Mouse (Mus musculus): ENCODE data around the gene Depdc5. TPM values are rescaled to one million over a fixed set of nuclear protein-coding genes. Genes with fewer than 3 reads are reported as not detected.
"Not testable (repeated sequence)": the region's sequence is repeated elsewhere in the genome, so short reads cannot be mapped to it uniquely, and the experiment has no call there.

The Depdc5 gene
- total and polyA plus RNA-seq, 3 experiments, result 21.1 to 39.3 (median 36.6) TPM

- DNase-seq (ENCODE audit: extremely low read depth); H3K9ac ChIP-seq (ENCODE audit: insufficient read depth, low read depth); dilution Hi-C loops (cut with MboI; ENCODE audit: extremely low pct_ligation_motif_present, extremely low pct_unique_long_range_greater_than_20kb, low sequenced_read_pairs); H3K27me3 ChIP-seq (replicated peaks); in situ Hi-C loops (cut with MboI; ENCODE audit: low pct_ligation_motif_present, low pct_unique_long_range_greater_than_20kb, low sequenced_read_pairs); H3K4me2 ChIP-seq (ENCODE audit: insufficient read depth, low read depth, poor library complexity, severe bottlenecking); H3K27ac ChIP-seq (ENCODE audit: insufficient read depth, low read depth); H3K4me3 ChIP-seq (replicated peaks in 1 of 3; ENCODE audit: low read depth in 2 of 3, low read length in 2 of 3, poor library complexity in 1 of 3); H3K9me3 ChIP-seq (replicated peaks; ENCODE audit: low read length): not testable (repeated sequence)
- peaks cover 37% of the 10 kb centered on the region for H3K79me2 ChIP-seq (replicated peaks; ENCODE audit: control insufficient read depth, extremely low read depth, insufficient read depth, poor library complexity, severe bottlenecking)
- 0 out of 2 replicates have a peak, but pooled peaks have one; percentile 55 for TF ChIP-seq TBP (conservative IDR thresholded peaks at IDR 0.05; ENCODE audit: low read depth, low read length)
- H3K36me3 ChIP-seq (replicated peaks in 1 of 2; ENCODE audit: control insufficient read depth in 1 of 2, insufficient read depth in 1 of 2, low read length in 1 of 2), result peaks cover 0 to 15% of the 10 kb centered on the region in 2 experiments
- H3K4me1 ChIP-seq (ENCODE audit: control insufficient read depth in 1 of 2, insufficient read depth in 2 of 2), result peaks cover 2 to 26% of the 10 kb centered on the region in 2 experiments; a peak in 3 of 4 replicates
Measured at GRCm38 (mm10) chr5:32855274-32855673, 8.2 kb upstream of the Depdc5 start.

DNA sequence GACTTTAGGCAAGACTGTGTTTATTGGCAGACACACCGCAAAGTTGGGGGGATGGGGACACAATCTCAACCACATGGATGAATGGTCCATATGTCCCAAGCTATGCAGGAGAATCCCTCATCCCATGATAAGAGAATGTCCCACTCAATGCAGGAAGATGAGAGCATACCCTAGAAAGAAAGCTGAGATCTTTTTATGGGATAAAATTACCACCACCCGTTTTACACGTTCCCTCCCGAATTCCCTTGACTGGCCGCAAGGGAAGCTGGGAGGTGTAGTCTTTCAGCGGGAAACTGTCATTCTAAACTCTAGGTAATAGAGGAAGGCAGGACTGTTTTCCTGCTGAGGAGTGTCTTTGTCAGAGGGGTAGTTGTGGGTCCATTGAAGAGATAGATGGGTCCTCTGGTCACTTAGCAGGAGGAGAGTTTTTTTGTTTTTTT, 5.7 kb upstream of the Depdc5 start:
- no peak overlapping the region for H3K4me2 ChIP-seq (ENCODE audit: insufficient read depth, low read depth, poor library complexity, severe bottlenecking)
- dilution Hi-C loops (cut with MboI; ENCODE audit: extremely low pct_ligation_motif_present, extremely low pct_unique_long_range_greater_than_20kb, low sequenced_read_pairs), result no loop called here
- H3K4me3 ChIP-seq (replicated peaks in 1 of 3; ENCODE audit: low read depth in 2 of 3, low read length in 2 of 3, poor library complexity in 1 of 3), result no peak overlapping the region
- H3K9ac ChIP-seq (ENCODE audit: insufficient read depth, low read depth), result no peak overlapping the region
- in situ Hi-C loops (cut with MboI; ENCODE audit: low pct_ligation_motif_present, low pct_unique_long_range_greater_than_20kb, low sequenced_read_pairs), result no loop called here
- H3K36me3 ChIP-seq (replicated peaks in 1 of 2; ENCODE audit: control insufficient read depth in 1 of 2, insufficient read depth in 1 of 2, low read length in 1 of 2), result no peaks in the 10 kb centered on the region
- no peak for TF ChIP-seq BHLHE40 (IDR thresholded peaks at IDR 0.05; ENCODE audit: low read depth, low read length)
- TF ChIP-seq ZKSCAN1 (IDR thresholded peaks at IDR 0.05; ENCODE audit: borderline replicate concordance, low read depth, low read length), result no peak
- no peak for TF ChIP-seq UBTF (IDR thresholded peaks at IDR 0.05; ENCODE audit: low read depth, low read length)
- no peak for TF ChIP-seq ETS1 (conservative IDR thresholded peaks at IDR 0.05; ENCODE audit: low read depth, low read length)
- TF ChIP-seq CHD1 (IDR thresholded peaks at IDR 0.05; ENCODE audit: low read depth, low read length), result no peak
- TF ChIP-seq MEF2A (IDR thresholded peaks at IDR 0.05; ENCODE audit: borderline replicate concordance, low read depth, low read length), result no peak
- DNase-seq (ENCODE audit: extremely low read depth), result no peak
- no peaks in the 10 kb centered on the region for H3K27me3 ChIP-seq (replicated peaks)
- H3K27ac ChIP-seq (ENCODE audit: insufficient read depth, low read depth), result no peak overlapping the region
- H3K9me3 ChIP-seq (replicated peaks; ENCODE audit: low read length), result no peaks in the 10 kb centered on the region
- H3K79me2 ChIP-seq (replicated peaks; ENCODE audit: control insufficient read depth, extremely low read depth, insufficient read depth, poor library complexity, severe bottlenecking), result peaks cover 12% of the 10 kb centered on the region
- H3K4me1 ChIP-seq (ENCODE audit: control insufficient read depth in 1 of 2, insufficient read depth in 2 of 2), result peaks cover 0 to 13% of the 10 kb centered on the region in 2 experiments; a peak in 1 of 4 replicates

GRCm38 (mm10) chr5:32861082-32861481, 2.4 kb upstream of the Depdc5 start:
- no peak for DNase-seq (ENCODE audit: extremely low read depth)
- H3K36me3 ChIP-seq (replicated peaks in 1 of 2; ENCODE audit: control insufficient read depth in 1 of 2, insufficient read depth in 1 of 2, low read length in 1 of 2), result peaks cover 2 to 9% of the 10 kb centered on the region in 2 experiments
- H3K4me2 ChIP-seq (ENCODE audit: insufficient read depth, low read depth, poor library complexity, severe bottlenecking), result no peak overlapping the region
- H3K4me3 ChIP-seq (replicated peaks in 1 of 3; ENCODE audit: low read depth in 2 of 3, low read length in 2 of 3, poor library complexity in 1 of 3), result no peak overlapping the region
- H3K27me3 ChIP-seq (replicated peaks), result no peaks in the 10 kb centered on the region
- H3K79me2 ChIP-seq (replicated peaks; ENCODE audit: control insufficient read depth, extremely low read depth, insufficient read depth, poor library complexity, severe bottlenecking), result peaks cover 16% of the 10 kb centered on the region
- peaks cover 5 to 23% of the 10 kb centered on the region in 2 experiments; a peak in 3 of 4 replicates for H3K4me1 ChIP-seq (ENCODE audit: control insufficient read depth in 1 of 2, insufficient read depth in 2 of 2)
- no peak overlapping the region for H3K9ac ChIP-seq (ENCODE audit: insufficient read depth, low read depth)
- in situ Hi-C loops (cut with MboI; ENCODE audit: low pct_ligation_motif_present, low pct_unique_long_range_greater_than_20kb, low sequenced_read_pairs) (no loop called here), dilution Hi-C loops (cut with MboI; ENCODE audit: extremely low pct_ligation_motif_present, extremely low pct_unique_long_range_greater_than_20kb, low sequenced_read_pairs) (no loop called here)
- no peak for TF ChIP-seq RCOR1 (conservative IDR thresholded peaks at IDR 0.05; ENCODE audit: low read depth, low read length)
- TF ChIP-seq MAX (IDR thresholded peaks at IDR 0.05; ENCODE audit: low read length), result no peak
- TF ChIP-seq SIN3A (IDR thresholded peaks at IDR 0.05; ENCODE audit: low read length), result no peak
- TF ChIP-seq BHLHE40 (IDR thresholded peaks at IDR 0.05; ENCODE audit: low read depth, low read length), result no peak
- no peak for TF ChIP-seq NRF1 (IDR thresholded peaks at IDR 0.05; ENCODE audit: low read depth, low read length)
- no peak for TF ChIP-seq KAT2A (IDR thresholded peaks at IDR 0.05; ENCODE audit: insufficient replicate concordance, low read length)
- TF ChIP-seq USF1 (IDR thresholded peaks at IDR 0.05; ENCODE audit: low read depth, low read length), result no peak
- TF ChIP-seq ZC3H11A (IDR thresholded peaks at IDR 0.05; ENCODE audit: low read depth, low read length), result no peak
- TF ChIP-seq ELF1 (IDR thresholded peaks at IDR 0.05; ENCODE audit: low read depth, low read length), result no peak
- TF ChIP-seq POLR2A (IDR thresholded peaks at IDR 0.05; ENCODE audit: low read depth, low read length), result no peak
- TF ChIP-seq MYC (IDR thresholded peaks at IDR 0.05; ENCODE audit: low read depth, low read length), result no peak
- TF ChIP-seq SMC3 (IDR thresholded peaks at IDR 0.05; ENCODE audit: low read depth, low read length), result no peak
- TF ChIP-seq USF2 (conservative IDR thresholded peaks at IDR 0.05; ENCODE audit: low read depth, low read length), result no peak
- no peak for TF ChIP-seq ZNF384 (IDR thresholded peaks at IDR 0.05; ENCODE audit: low read depth, low read length)
- TF ChIP-seq MXI1 (IDR thresholded peaks at IDR 0.05; ENCODE audit: low read depth, low read length), result no peak
- no peak for TF ChIP-seq GABPA (IDR thresholded peaks at IDR 0.05; ENCODE audit: insufficient replicate concordance, low read depth, low read length)
- TF ChIP-seq JUN (IDR thresholded peaks at IDR 0.05; ENCODE audit: insufficient read depth, low read depth, low read length), result no peak
- TF ChIP-seq MEF2A (IDR thresholded peaks at IDR 0.05; ENCODE audit: borderline replicate concordance, low read depth, low read length), result no peak
- TF ChIP-seq ETS1 (conservative IDR thresholded peaks at IDR 0.05; ENCODE audit: low read depth, low read length), result no peak
- H3K9me3 ChIP-seq (replicated peaks; ENCODE audit: low read length), result no peaks in the 10 kb centered on the region
- H3K27ac ChIP-seq (ENCODE audit: insufficient read depth, low read depth), result no peak overlapping the region
